Mouse (Mus musculus) olfactory bulb, adult 2 months (tissue): ENCODE measurements around the gene Xlr3b.
"Not testable (repeated sequence)": the region's sequence is repeated elsewhere in the genome, so short reads cannot be mapped to it uniquely, and the experiment has no call there.

Source experiments
- CTCF ChIP-seq: fragments of 200-500 bp; IDR thresholded peaks from 2 replicates; pipeline ENCODE4 v1.5.1; 2012; ENCODE audit warnings: low read depth, mild to moderate bottlenecking, low read length, moderate library complexity; ENCODE audit not compliant: insufficient read depth
- POLR2A ChIP-seq: fragments of 200-500 bp; IDR thresholded peaks from 2 replicates; pipeline ENCODE4 v1.6.1; 2012; ENCODE audit warnings: mild to moderate bottlenecking, low read depth, low read length, moderate library complexity; ENCODE audit not compliant: insufficient read depth

GRCm38 (mm10) chrX:73191934-73192333, at the start of gene Xlr3b:
- TF ChIP-seq POLR2A, CTCF: not testable (repeated sequence)
